Mouse (Mus musculus) gonadal fat pad, adult 2 months (tissue): Measurements from ENCODE around the gene Stk32b. TPM values are rescaled to one million over a fixed set of nuclear protein-coding genes. Genes with fewer than 3 reads are reported as not detected.

ENCODE experiments used
- DNase-seq: peaks from one replicate; pipeline ENCODE4 v3.0.0-alpha.2; 2012; ENCODE audit warnings: low read depth
- polyA plus RNA-seq: library from polyadenylated mRNA; depleted of rRNA; stranded (reverse); fragments of >200 nt; gene quantifications from 2 replicates; pipeline ENCODE4 v1.2.3, GENCODE M21; 2012; rRNA removed

Stk32b gene
- polyA plus RNA-seq: 1.1 and 1.4 TPM in 2 replicates

GRCm38 (mm10) chr5:37716505-37717372 is at the start of gene Stk32b:
Gene Stk32b, minus strand, starts transcription at chr5:37717171.
- no peak for DNase-seq

- DNase-seq: no peak
These were observed 48.9 kb upstream of the Stk32b start for GRCm38 (mm10) chr5:37765851-37766250.

- DNase-seq: no peak
These were observed 45.1 kb upstream of the Stk32b start for GRCm38 (mm10) chr5:37762046-37762445.

- no peak for DNase-seq
These were observed 36.4 kb upstream of the Stk32b start for GRCm38 (mm10) chr5:37753366-37753765.

- no peak for DNase-seq
These were observed 35.3 kb upstream of the Stk32b start for GRCm38 (mm10) chr5:37752027-37752967.

- DNase-seq: no peak
These were observed 27.1 kb upstream of the Stk32b start for GRCm38 (mm10) chr5:37743889-37744707.

- DNase-seq: no peak
These were observed 19.2 kb upstream of the Stk32b start for GRCm38 (mm10) chr5:37736213-37736612.

- no peak for DNase-seq
These were observed 18.3 kb upstream of the Stk32b start, which contains the start of gene Cytl1 for GRCm38 (mm10) chr5:37735224-37735623. Gene Cytl1, plus strand, starts transcription at chr5:37735519.

- no peak for DNase-seq
These were observed 13.8 kb upstream of the Stk32b start for GRCm38 (mm10) chr5:37730781-37731180.

- DNase-seq: no peak
These were observed 8.4 kb upstream of the Stk32b start for GRCm38 (mm10) chr5:37725220-37725886.

GRCm38 (mm10) chr5:37720670-37721069 is 3.7 kb upstream of the Stk32b start:
- no peak for DNase-seq

- DNase-seq: no peak
These were observed 503 bp upstream of the Stk32b start for GRCm38 (mm10) chr5:37717384-37717963.

GRCm38 (mm10) chr5:37709257-37709904 is 7.6 kb downstream of the Stk32b start:
- DNase-seq: no peak

GRCm38 (mm10) chr5:37708124-37708523 is 8.8 kb downstream of the Stk32b start:
- DNase-seq: no peak

GRCm38 (mm10) chr5:37704962-37705361 is 12.0 kb downstream of the Stk32b start:
- no peak for DNase-seq

- DNase-seq: no peak
These were observed 17.2 kb downstream of the Stk32b start for GRCm38 (mm10) chr5:37699757-37700156.

GRCm38 (mm10) chr5:37697286-37697685 is 19.7 kb downstream of the Stk32b start:
- no peak for DNase-seq

GRCm38 (mm10) chr5:37695773-37696172 is 21.2 kb downstream of the Stk32b start:
- DNase-seq: no peak

GRCm38 (mm10) chr5:37692759-37693158 is 24.2 kb downstream of the Stk32b start:
- DNase-seq: no peak

- no peak for DNase-seq
These were observed 46.2 kb downstream of the Stk32b start for GRCm38 (mm10) chr5:37670781-37671180.
